Mouse (Mus musculus) thymus, adult 2 months (tissue): ENCODE data around the gene Fcgr1. TPM values are rescaled to one million over a fixed set of nuclear protein-coding genes. Genes with fewer than 3 reads are reported as not detected.
"Not testable (repeated sequence)": the region's sequence is repeated elsewhere in the genome, so short reads cannot be mapped to it uniquely, and the experiment has no call there.

Experiments used
- DNase-seq: peaks from one replicate; pipeline ENCODE4 v3.0.0; 2021
- H3K27ac ChIP-seq: fragments of 200-500 bp; 2 replicates; pipeline ENCODE4 v1.5.1; 2012; ENCODE audit warnings: low read length, control low read depth; ENCODE audit not compliant: control insufficient read depth, insufficient read depth
- H3K27me3 ChIP-seq: fragments of 200-500 bp; 2 replicates; pipeline ENCODE4 v1.6.1; 2012; ENCODE audit warnings: mild to moderate bottlenecking, low read length, moderate library complexity, mixed read lengths; ENCODE audit not compliant: control insufficient read depth, insufficient read depth
- H3K36me3 ChIP-seq: fragments of 200-500 bp; 2 replicates; pipeline ENCODE4 v1.6.1; 2012; ENCODE audit warnings: mild to moderate bottlenecking, low read length, moderate library complexity; ENCODE audit not compliant: control insufficient read depth, insufficient read depth
- H3K4me1 ChIP-seq: fragments of 200-500 bp; replicated peaks from 2 replicates; pipeline ENCODE4 v1.6.1; 2012; ENCODE audit warnings: low read length; ENCODE audit not compliant: control insufficient read depth, insufficient read depth
- H3K4me3 ChIP-seq: fragments of 200-500 bp; 2 replicates; pipeline ENCODE4 v1.5.1; 2012; ENCODE audit warnings: mild to moderate bottlenecking, low read length, control low read depth, moderate library complexity; ENCODE audit not compliant: control insufficient read depth, insufficient read depth
- CTCF ChIP-seq: fragments of 200-500 bp; IDR thresholded peaks from 2 replicates; pipeline ENCODE4 v1.5.1; 2012; ENCODE audit warnings: mild to moderate bottlenecking, control low read depth, low read length, moderate library complexity, borderline replicate concordance; ENCODE audit not compliant: control insufficient read depth, poor library complexity, insufficient read depth; ENCODE audit errors: extremely low read depth
- POLR2A ChIP-seq: fragments of 200-500 bp; IDR thresholded peaks from 2 replicates; pipeline ENCODE4 v1.6.1; 2012; ENCODE audit warnings: mild to moderate bottlenecking, low read length, control low read depth, moderate library complexity; ENCODE audit not compliant: control insufficient read depth, poor library complexity, insufficient read depth; ENCODE audit errors: extremely low read depth
- WGBS: fragments of 180-500 bp; shearing (Covaris S2); methylation state at CpG from one replicate; pipeline ENCODE4 v1.1.7; 2018; 5-methylcytosine and 5-hydroxymethylcytosine counted together
- polyA plus RNA-seq: library from polyadenylated mRNA; depleted of rRNA; stranded (reverse); fragments of >200 nt; gene quantifications from 2 replicates; pipeline ENCODE4 v1.2.3, GENCODE M21; 2012

Fcgr1 gene
- polyA plus RNA-seq, 1 experiment = 6.8 TPM

- no peaks in the 10 kb centered on the region for H3K36me3 ChIP-seq
- no peak for DNase-seq
- TF ChIP-seq POLR2A (no peak), CTCF (no peak)
- H3K27me3 ChIP-seq = no peaks in the 10 kb centered on the region; the same call in 1 of the 2 replicates
- H3K4me3 ChIP-seq = no peak overlapping the region
- no peak overlapping the region for H3K27ac ChIP-seq
- 0 out of 2 replicates have a peak, but pooled peaks cover 3% of the 10 kb centered on the region for H3K4me1 ChIP-seq
- 37% methylated on average over 5 of the region's 5 CpGs for WGBS
Measured at GRCm38 (mm10) chr3:96293368-96293767, 401 bp downstream of the Fcgr1 start.

GRCm38 (mm10) chr3:96292641-96293040 lies 1.1 kb downstream of the Fcgr1 start:
- Histone ChIP-seq H3K27ac (no peak overlapping the region), H3K4me3 (no peak overlapping the region), H3K27me3 (no peaks in the 10 kb centered on the region; the same call in 1 of the 2 replicates), H3K36me3 (no peaks in the 10 kb centered on the region), H3K4me1 (0 out of 2 replicates have a peak, but pooled peaks cover 3% of the 10 kb centered on the region)
- WGBS = 92% methylated on average over 6 of the region's 6 CpGs
- TF ChIP-seq CTCF (no peak), POLR2A (no peak)
- no peak for DNase-seq

GRCm38 (mm10) chr3:96290727-96291126 lies 3.0 kb downstream of the Fcgr1 start:
- not testable (repeated sequence) for H3K36me3 ChIP-seq, H3K27ac ChIP-seq, DNase-seq, H3K4me3 ChIP-seq, H3K27me3 ChIP-seq, H3K4me1 ChIP-seq
- 95% methylated on average over 3 of the region's 3 CpGs for WGBS

GRCm38 (mm10) chr3:96289201-96289600 lies 4.6 kb downstream of the Fcgr1 start:
- no peaks in the 10 kb centered on the region; the same call in 1 of the 2 replicates for H3K27me3 ChIP-seq
- TF ChIP-seq POLR2A (no peak), CTCF (no peak)
- H3K36me3 ChIP-seq = no peaks in the 10 kb centered on the region
- H3K27ac ChIP-seq = no peak overlapping the region
- 0 out of 2 replicates have a peak, but pooled peaks cover 3% of the 10 kb centered on the region for H3K4me1 ChIP-seq
- H3K4me3 ChIP-seq = no peak overlapping the region
- 97% methylated on average over 3 of the region's 3 CpGs for WGBS
- no peak for DNase-seq

- H3K27ac ChIP-seq, H3K4me1 ChIP-seq, H3K27me3 ChIP-seq, H3K36me3 ChIP-seq, H3K4me3 ChIP-seq, DNase-seq: not testable (repeated sequence)
- WGBS = 94% methylated on average over 11 of the region's 11 CpGs
- peak; percentile 68; the same call in 1 of the 2 replicates for TF ChIP-seq CTCF
Measured at GRCm38 (mm10) chr3:96287334-96287733, 6.4 kb downstream of the Fcgr1 start.

- H3K4me3 ChIP-seq = no peak overlapping the region
- H3K36me3 ChIP-seq = no peaks in the 10 kb centered on the region
- no peak for DNase-seq
- TF ChIP-seq CTCF (no peak), POLR2A (no peak)
- no peaks in the 10 kb centered on the region for H3K27me3 ChIP-seq
- WGBS = 20% methylated on average over 4 of the region's 4 CpGs
- H3K4me1 ChIP-seq = no peaks in the 10 kb centered on the region
- H3K27ac ChIP-seq = no peak overlapping the region
Measured at GRCm38 (mm10) chr3:96284457-96284856, 9.3 kb downstream of the Fcgr1 start.

- DNase-seq = no peak
- TF ChIP-seq CTCF = no peak
- TF ChIP-seq POLR2A = no peak
- Histone ChIP-seq H3K27me3 (no peaks in the 10 kb centered on the region), H3K4me1 (peaks cover 5% of the 10 kb centered on the region), H3K4me3 (no peak overlapping the region), H3K36me3 (no peaks in the 10 kb centered on the region), H3K27ac (no peak overlapping the region)
- 86% methylated on average over 6 of the region's 6 CpGs for WGBS
Measured at GRCm38 (mm10) chr3:96280660-96281059, 13.1 kb downstream of the Fcgr1 start.
